Mouse (Mus musculus) embryonic stem cell, embryonic (primary cell): ENCODE results near the gene Antxr2.

ENCODE experiments used
- CTCF ChIA-PET, 4 experiments: fragments of 300-600 bp in 2 of 4; fragments of 350-600 bp in 2 of 4; sonication (Branson Sonifier 250); formaldehyde crosslinking; loops; one replicate each; lab custom pipeline; 2022; ENCODE audit warnings: inconsistent platforms in 2 of 4; lab: Charles Lee
- POLR2A ChIA-PET, 4 experiments: fragments of 300-600 bp in 2 of 4; fragments of 350-600 bp in 2 of 4; sonication (Branson Sonifier 250); formaldehyde crosslinking; loops; one replicate each; lab custom pipeline; 2022; ENCODE audit warnings: antibody characterized with exemption in 4 of 4, inconsistent platforms in 1 of 4; lab: Charles Lee

Gene Antxr2

GRCm38 (mm10) chr5:97857101-97857500, 173.7 kb downstream of the Antxr2 start:
- CTCF ChIA-PET = interaction anchor here in 1 of 4 experiments (0.7 kb wide), 1 partner anchor 431 kb away, joined by 3 read pairs; no protein-coding TSS in a partner anchor
- POLR2A ChIA-PET = no interaction called here

- POLR2A ChIA-PET = interaction anchor here in 1 of 4 experiments (0.6 kb wide), 1 partner anchor 22 kb away, joined by 5 read pairs; no protein-coding TSS in a partner anchor
Measured at GRCm38 (mm10) chr5:97851981-97852748, 178.7 kb downstream of the Antxr2 start.

GRCm38 (mm10) chr5:97847204-97847895, 183.5 kb downstream of the Antxr2 start:
- ChIA-PET POLR2A (no interaction called here), CTCF (no interaction called here)

More at GRCm38 (mm10) chr5:97851981-97852748, 178.7 kb downstream of the Antxr2 start:
- CTCF ChIA-PET = no interaction called here

GRCm38 (mm10) chr5:97846503-97846902, 184.3 kb downstream of the Antxr2 start:
- POLR2A ChIA-PET = no interaction called here
- CTCF ChIA-PET = no interaction called here

- POLR2A ChIA-PET = no interaction called here
- CTCF ChIA-PET = no interaction called here
Measured at GRCm38 (mm10) chr5:97842016-97842415, 188.8 kb downstream of the Antxr2 start.

GRCm38 (mm10) chr5:97839924-97840279, 190.9 kb downstream of the Antxr2 start:
- POLR2A ChIA-PET = no interaction called here
- CTCF ChIA-PET = no interaction called here

- POLR2A ChIA-PET = no interaction called here
Measured at GRCm38 (mm10) chr5:97839271-97839923, 191.4 kb downstream of the Antxr2 start.

GRCm38 (mm10) chr5:97837333-97837732, 193.5 kb downstream of the Antxr2 start:
- ChIA-PET POLR2A (no interaction called here), CTCF (no interaction called here)

More at GRCm38 (mm10) chr5:97839271-97839923, 191.4 kb downstream of the Antxr2 start:
- CTCF ChIA-PET = no interaction called here

- ChIA-PET POLR2A (no interaction called here), CTCF (interaction anchor here in 1 of 4 experiments (0.6 kb wide), 1 partner anchor 332 kb away, joined by 3 read pairs; the partner anchor contains the start of gene Prdm8)
Measured at GRCm38 (mm10) chr5:97835418-97835817, 195.4 kb downstream of the Antxr2 start.

- POLR2A ChIA-PET = no interaction called here
- CTCF ChIA-PET = interaction anchor here in 1 of 4 experiments (0.6 kb wide), 1 partner anchor 332 kb away, joined by 3 read pairs; the partner anchor contains the start of gene Prdm8
Measured at GRCm38 (mm10) chr5:97834770-97835169, 196.1 kb downstream of the Antxr2 start.
